ENCODE assay signal across 29 mouse cellular contexts in the genomic region with DNA sequence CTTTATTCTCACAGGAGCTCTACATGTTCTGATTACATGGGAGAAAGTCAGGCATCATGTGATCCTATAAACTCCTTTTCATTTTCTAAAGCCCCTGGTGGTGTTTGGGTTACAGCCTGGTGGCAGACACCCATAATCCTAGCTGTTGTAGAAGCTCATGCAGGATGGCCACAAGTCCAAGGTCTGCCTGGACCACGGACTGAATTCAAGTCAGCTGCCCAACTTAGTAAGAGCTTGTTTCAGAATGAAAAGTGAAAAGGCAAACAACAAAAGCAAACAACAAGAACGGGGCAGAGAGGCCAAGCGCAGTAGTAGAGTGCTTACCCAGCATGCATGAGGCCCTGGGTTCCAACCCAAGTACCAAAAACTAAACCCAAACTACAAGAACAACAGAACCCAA. TPM values are rescaled to one million over a fixed set of nuclear protein-coding genes. Genes with fewer than 3 reads are reported as not detected.
DNase-seq lines count a peak whose midpoint lies in the region; ATAC-seq and TF ChIP-seq lines count a peak whose summit lies in the region.
"Had no signal": no experiment of that assay in that cellular context is flagged by ENCODE, and none has a peak within 500 bp of the region (broad histone marks: within the 10 kb centered on the region; RNA-seq: fewer than 3 reads in every experiment).

No protein-coding gene starts in this region.

- no peak overlapping the region for H3K4me3 ChIP-seq in layer of hippocampus, adult 2 months
- H3K4me3 ChIP-seq in lung, postnatal 0 days (ENCODE audit: low read depth, low read length), result no peak overlapping the region
- no peak overlapping the region for H3K4me3 ChIP-seq in lung, adult 2 months (replicated peaks; ENCODE audit: extremely low read depth, low read depth, low read length)
- H3K4me3 ChIP-seq in liver, embryonic 13.5 days (replicated peaks), result no peak overlapping the region
- no peak overlapping the region for H3K4me3 ChIP-seq in hindbrain, embryonic 12.5 days
- H3K4me3 ChIP-seq: erythroblast, embryonic 14.5 days; forebrain, embryonic 13.5 days; heart, embryonic 13.5 days; hindbrain, embryonic 15.5 days; intestine, embryonic 15.5 days; neural tube, embryonic 15.5 days had no signal

- WGBS in lung, postnatal 0 days, result 55% methylated on average over 3 of the region's 3 CpGs
- WGBS in lung, adult 2 months, result 59% methylated on average over 3 of the region's 3 CpGs
- 66% methylated on average over 3 of the region's 3 CpGs for WGBS in liver, embryonic 13.5 days (ENCODE audit: insufficient replicate concordance)
- 84% methylated on average over 3 of the region's 3 CpGs for WGBS in hindbrain, embryonic 12.5 days

- no peak overlapping the region for H3K9ac ChIP-seq in lung, postnatal 0 days (replicated peaks; ENCODE audit: low read depth)
- no peak overlapping the region for H3K9ac ChIP-seq in liver, embryonic 13.5 days
- H3K9ac ChIP-seq in hindbrain, embryonic 12.5 days, result no peak overlapping the region
- H3K9ac ChIP-seq: forebrain, embryonic 13.5 days; heart, embryonic 13.5 days; hindbrain, embryonic 15.5 days; intestine, embryonic 15.5 days; neural tube, embryonic 15.5 days had no signal

- H3K27me3 ChIP-seq in lung, postnatal 0 days (replicated peaks; ENCODE audit: insufficient read depth, low read length), result no peaks in the 10 kb centered on the region
- no peaks in the 10 kb centered on the region for H3K27me3 ChIP-seq in liver, embryonic 13.5 days
- no peaks in the 10 kb centered on the region; the same call in 1 of the 2 replicates for H3K27me3 ChIP-seq in hindbrain, embryonic 12.5 days
- H3K27me3 ChIP-seq: forebrain, embryonic 13.5 days; heart, embryonic 13.5 days; hindbrain, embryonic 15.5 days; intestine, embryonic 15.5 days; neural tube, embryonic 15.5 days had no signal

- ATAC-seq in lung, postnatal 0 days, result peak; percentile 40
- peak; percentile 49 for ATAC-seq in liver, embryonic 13.5 days (ENCODE audit: low read depth)
- no peak for ATAC-seq in hindbrain, embryonic 12.5 days (ENCODE audit: low FRiP score)
- ATAC-seq: forebrain, embryonic 13.5 days; intestine, embryonic 15.5 days; midbrain, embryonic 16.5 days had no signal

- H3K27ac ChIP-seq in layer of hippocampus, adult 2 months, result peak overlapping the region; percentile 90; the same call in 1 of the 2 replicates
- peak overlapping the region; percentile 32; the same call in 1 of the 2 replicates for H3K27ac ChIP-seq in lung, postnatal 0 days (ENCODE audit: low read length)
- no peak overlapping the region for H3K27ac ChIP-seq in liver, embryonic 13.5 days
- H3K27ac ChIP-seq in hindbrain, embryonic 12.5 days, result no peak overlapping the region
- H3K27ac ChIP-seq: forebrain, embryonic 13.5 days; heart, embryonic 13.5 days; hindbrain, embryonic 15.5 days; intestine, embryonic 15.5 days; neural tube, embryonic 15.5 days had no signal

- H3K4me2 ChIP-seq in lung, postnatal 0 days (replicated peaks; ENCODE audit: low read depth, low read length), result no peak overlapping the region
- no peak overlapping the region for H3K4me2 ChIP-seq in liver, embryonic 13.5 days
- H3K4me2 ChIP-seq in hindbrain, embryonic 12.5 days (replicated peaks), result no peak overlapping the region
- H3K4me2 ChIP-seq: forebrain, embryonic 13.5 days; heart, embryonic 13.5 days; hindbrain, embryonic 15.5 days; intestine, embryonic 15.5 days; neural tube, embryonic 15.5 days had no signal

- no peaks in the 10 kb centered on the region for H3K9me3 ChIP-seq in lung, postnatal 0 days (ENCODE audit: low read length)
- no peaks in the 10 kb centered on the region for H3K9me3 ChIP-seq in liver, embryonic 13.5 days (replicated peaks)
- no peaks in the 10 kb centered on the region for H3K9me3 ChIP-seq in hindbrain, embryonic 12.5 days (replicated peaks)
- H3K9me3 ChIP-seq: forebrain, embryonic 13.5 days; heart, embryonic 13.5 days; hindbrain, embryonic 15.5 days; intestine, embryonic 15.5 days; neural tube, embryonic 15.5 days had no signal

- TF ChIP-seq CTCF in layer of hippocampus, adult 2 months (conservative IDR thresholded peaks at IDR 0.05), result no peak
- TF ChIP-seq CTCF in lung, postnatal 0 days (IDR thresholded peaks at IDR 0.05), result no peak
- no peak for TF ChIP-seq CTCF in lung, adult 2 months (IDR thresholded peaks at IDR 0.05; ENCODE audit: insufficient read depth, low read length)

- H3K4me1 ChIP-seq in lung, postnatal 0 days (ENCODE audit: insufficient read depth, low read depth, low read length), result no peaks in the 10 kb centered on the region
- 0 out of 2 replicates have a peak, but pooled peaks cover 3% of the 10 kb centered on the region for H3K4me1 ChIP-seq in lung, adult 2 months (ENCODE audit: control insufficient read depth, insufficient read depth, low read length)
- peaks cover 12% of the 10 kb centered on the region for H3K4me1 ChIP-seq in liver, embryonic 13.5 days (replicated peaks)
- H3K4me1 ChIP-seq in hindbrain, embryonic 12.5 days, result peaks cover 31% of the 10 kb centered on the region

- peaks cover 26% of the 10 kb centered on the region; the same call in 1 of the 2 replicates for H3K36me3 ChIP-seq in lung, postnatal 0 days (ENCODE audit: insufficient read depth, low read length)
- peaks cover 74% of the 10 kb centered on the region for H3K36me3 ChIP-seq in liver, embryonic 13.5 days
- peaks cover 30% of the 10 kb centered on the region for H3K36me3 ChIP-seq in hindbrain, embryonic 12.5 days

- DNase-seq in layer of hippocampus, adult 2 months (ENCODE audit: low spot score in 2 of 2), result no peak
- DNase-seq in layer of hippocampus, postnatal 36 days, result no peak
- no peak for DNase-seq in lung, postnatal 0 days (ENCODE audit: low spot score)
- no peak for DNase-seq in lung, adult 2 months
- no peak for DNase-seq in liver, embryonic 13.5 days
- no peak for DNase-seq in spleen, adult 12 weeks (ENCODE audit: low spot score)
- DNase-seq: cerebellum, adult 18-20 months; cerebellum, postnatal 36 days; gastrocnemius, postnatal 10 days; heart, adult 18-20 months; right cerebral cortex, postnatal 25 days; thymus, adult 2 months had no signal

- no peak for TF ChIP-seq POLR2A in lung, adult 2 months (IDR thresholded peaks at IDR 0.05; ENCODE audit: borderline replicate concordance, extremely low read depth, low read depth, low read length)

- TF ChIP-seq EP300 in lung, postnatal 0 days (IDR thresholded peaks at IDR 0.05), result no peak

RNA-seq across cellular contexts. Expression of a gene that starts 51.6 kb away (rescaled TPM):
- total RNA-seq in layer of hippocampus, adult 2 months (2021), result not detected
- not detected for total RNA-seq in layer of hippocampus, postnatal 36 days (2021)
- polyA plus RNA-seq in lung, postnatal 0 days (2015; fragmentation: Nextera tagmentation; extraction: Ambion mirVana), result not detected in 2 replicates
- polyA plus RNA-seq in lung, adult 2 months (2012; rRNA removed), result not detected in 2 replicates
- not detected in 2 replicates for polyA plus RNA-seq in liver, embryonic 13.5 days (2015; fragmentation: Nextera tagmentation; extraction: Ambion mirVana)
- polyA plus RNA-seq in hindbrain, embryonic 12.5 days (2016; fragmentation: Nextera tagmentation; extraction: Ambion mirVana), result not detected in 2 replicates
- total RNA-seq: adrenal gland, adult 18-20 months; adrenal gland, postnatal 4 days; gastrocnemius, postnatal 10 days; heart, adult 18-20 months; heart, postnatal 25 days; left cerebral cortex, adult 18-20 months had no signal
- polyA plus RNA-seq: C2C12; erythroblast, embryonic 14.5 days; forebrain, embryonic 13.5 days; frontal cortex, adult 2 months; heart, embryonic 13.5 days; hindbrain, embryonic 15.5 days; intestine, embryonic 15.5 days; kidney, postnatal 0 days; limb, embryonic 11.5 days; midbrain, embryonic 16.5 days; neural tube, embryonic 15.5 days; stomach, embryonic 16.5 days; thymus, adult 2 months had no signal

Comparison
In these comparisons a context has a peak if more than half of its experiments do, and no peak if none do; other contexts are left out.
1. H3K27ac ChIP-seq: peak in layer of hippocampus, adult 2 months (single experiment) and lung, postnatal 0 days (single experiment); none in liver, embryonic 13.5 days (single experiment) and hindbrain, embryonic 12.5 days (single experiment).